Mouse (Mus musculus): ENCODE results near the gene Zfp444.

Zfp444 gene

GRCm38 (mm10) chr7:6161541-6161940 lies 10.5 kb upstream of the Zfp444 start:
- DNase-seq (ENCODE audit: low read depth) = no peak

GRCm38 (mm10) chr7:6162172-6162571 lies 9.9 kb upstream of the Zfp444 start:
- DNase-seq (ENCODE audit: low read depth) = no peak

GRCm38 (mm10) chr7:6164671-6165070 lies 7.4 kb upstream of the Zfp444 start:
- DNase-seq (ENCODE audit: low read depth) = no peak

GRCm38 (mm10) chr7:6169403-6169802 lies 2.6 kb upstream of the Zfp444 start:
- no peak for DNase-seq (ENCODE audit: low read depth)

GRCm38 (mm10) chr7:6170391-6170790 lies 1.6 kb upstream of the Zfp444 start:
- DNase-seq (ENCODE audit: low read depth) = peak; percentile 33

GRCm38 (mm10) chr7:6170871-6171270 lies 1.2 kb upstream of the Zfp444 start:
- no peak for DNase-seq (ENCODE audit: low read depth)

- DNase-seq (ENCODE audit: low read depth) = peak; percentile 85
These were observed 501 bp upstream of the Zfp444 start for GRCm38 (mm10) chr7:6171444-6172005.

GRCm38 (mm10) chr7:6172674-6173244 lies 733 bp downstream of the Zfp444 start:
- no peak for DNase-seq (ENCODE audit: low read depth)

- no peak for DNase-seq (ENCODE audit: low read depth)
These were observed 1.8 kb downstream of the Zfp444 start for GRCm38 (mm10) chr7:6173872-6174271.

- DNase-seq (ENCODE audit: low read depth) = peak; percentile 29
These were observed 2.5 kb downstream of the Zfp444 start for GRCm38 (mm10) chr7:6174365-6174987.

GRCm38 (mm10) chr7:6179013-6179412 lies 7.0 kb downstream of the Zfp444 start:
- DNase-seq (ENCODE audit: low read depth) = no peak

- no peak for DNase-seq (ENCODE audit: low read depth)
These were observed 10.9 kb downstream of the Zfp444 start for GRCm38 (mm10) chr7:6182882-6183281.

GRCm38 (mm10) chr7:6183802-6184201 lies 11.8 kb downstream of the Zfp444 start:
- DNase-seq (ENCODE audit: low read depth) = no peak

- DNase-seq (ENCODE audit: low read depth) = no peak
These were observed 12.5 kb downstream of the Zfp444 start for GRCm38 (mm10) chr7:6184521-6184920.

- DNase-seq (ENCODE audit: low read depth) = no peak
These were observed 13.4 kb downstream of the Zfp444 start for GRCm38 (mm10) chr7:6185391-6185790.

GRCm38 (mm10) chr7:6186176-6186575 lies 14.2 kb downstream of the Zfp444 start:
- no peak for DNase-seq (ENCODE audit: low read depth)

GRCm38 (mm10) chr7:6186756-6187155 lies 14.7 kb downstream of the Zfp444 start:
- DNase-seq (ENCODE audit: low read depth) = no peak

GRCm38 (mm10) chr7:6189542-6189941 lies 17.5 kb downstream of the Zfp444 start:
- DNase-seq (ENCODE audit: low read depth) = no peak

- DNase-seq (ENCODE audit: low read depth) = peak; percentile 87
These were observed 19.4 kb downstream of the Zfp444 start for GRCm38 (mm10) chr7:6191376-6191775.

GRCm38 (mm10) chr7:6194129-6194528 lies 22.1 kb downstream of the Zfp444 start:
- peak; percentile 76 for DNase-seq (ENCODE audit: low read depth)

- peak; percentile 16 for DNase-seq (ENCODE audit: low read depth)
These were observed 23.8 kb downstream of the Zfp444 start for GRCm38 (mm10) chr7:6195777-6196176.

- DNase-seq (ENCODE audit: low read depth) = no peak
These were observed 24.8 kb downstream of the Zfp444 start, which contains the start of gene Galp for GRCm38 (mm10) chr7:6196790-6197189. TSS of gene Galp (plus strand) at chr7:6197090.

- DNase-seq (ENCODE audit: low read depth) = no peak
These were observed 32.2 kb downstream of the Zfp444 start for GRCm38 (mm10) chr7:6204200-6204599.

GRCm38 (mm10) chr7:6213144-6213543 lies 41.1 kb downstream of the Zfp444 start:
- DNase-seq (ENCODE audit: low read depth) = peak; percentile 46

Data from induced T-regulatory cell, adult 2 months (primary cell).